Mouse (Mus musculus) spleen, postnatal 14 days (tissue): ENCODE measurements around the gene Stk24.

Source experiments
- DNase-seq, 2 experiments: peaks; one replicate each; pipeline ENCODE4 v3.0.0; 2021 to 2022; ENCODE audit warnings: low spot score in 2 of 2

The Stk24 gene

GRCm38 (mm10) chr14:121351737-121352136, 28.1 kb downstream of the Stk24 start:
- no peak for DNase-seq

GRCm38 (mm10) chr14:121350011-121350410, 29.8 kb downstream of the Stk24 start:
- DNase-seq: no peak

GRCm38 (mm10) chr14:121349291-121349690, 30.5 kb downstream of the Stk24 start:
- no peak for DNase-seq

GRCm38 (mm10) chr14:121348256-121348655, 31.6 kb downstream of the Stk24 start:
- no peak for DNase-seq

GRCm38 (mm10) chr14:121347134-121347533, 32.7 kb downstream of the Stk24 start:
- DNase-seq: no peak

- DNase-seq: no peak
Measured at GRCm38 (mm10) chr14:121346654-121347053, 33.2 kb downstream of the Stk24 start.

GRCm38 (mm10) chr14:121346053-121346452, 33.8 kb downstream of the Stk24 start:
- no peak for DNase-seq

GRCm38 (mm10) chr14:121344928-121345327, 34.9 kb downstream of the Stk24 start:
- no peak for DNase-seq

- no peak for DNase-seq
Measured at GRCm38 (mm10) chr14:121342885-121343284, 36.9 kb downstream of the Stk24 start.

GRCm38 (mm10) chr14:121339951-121340401, 39.8 kb downstream of the Stk24 start:
- no peak for DNase-seq

- no peak for DNase-seq
Measured at GRCm38 (mm10) chr14:121338819-121339573, 40.8 kb downstream of the Stk24 start.

- DNase-seq: no peak
Measured at GRCm38 (mm10) chr14:121330090-121330408, 49.8 kb downstream of the Stk24 start.

GRCm38 (mm10) chr14:121329401-121330089, 50.3 kb downstream of the Stk24 start:
- no peak for DNase-seq

- DNase-seq: no peak
Measured at GRCm38 (mm10) chr14:121328878-121329277, 50.9 kb downstream of the Stk24 start.

GRCm38 (mm10) chr14:121326432-121326831, 53.4 kb downstream of the Stk24 start:
- DNase-seq: no peak

GRCm38 (mm10) chr14:121324521-121325330, 55.1 kb downstream of the Stk24 start:
- DNase-seq: no peak

- DNase-seq: no peak
Measured at GRCm38 (mm10) chr14:121322641-121323040, 57.2 kb downstream of the Stk24 start.

- DNase-seq: no peak
Measured at GRCm38 (mm10) chr14:121322150-121322549, 57.7 kb downstream of the Stk24 start.

GRCm38 (mm10) chr14:121318382-121318781, 61.4 kb downstream of the Stk24 start:
- DNase-seq: no peak

GRCm38 (mm10) chr14:121317312-121317671, 62.5 kb downstream of the Stk24 start:
- no peak for DNase-seq

- no peak for DNase-seq
Measured at GRCm38 (mm10) chr14:121316631-121317311, 63.0 kb downstream of the Stk24 start.

- DNase-seq: no peak
Measured at GRCm38 (mm10) chr14:121316136-121316535, 63.7 kb downstream of the Stk24 start.
